Mouse (Mus musculus) brain, embryonic 14.5 days (tissue): Measurements from ENCODE around the gene Syf2.

Experiments
- CTCF ChIP-seq: fragments of 200-500 bp; IDR thresholded peaks from 2 replicates; pipeline ENCODE4 v1.5.1; 2012; ENCODE audit warnings: inconsistent platforms, mild to moderate bottlenecking, moderate library complexity, borderline replicate concordance; ENCODE audit not compliant: insufficient read depth, insufficient read length; ENCODE audit errors: extremely low read depth
- POLR2A ChIP-seq: fragments of 200-500 bp; IDR thresholded peaks from 2 replicates; pipeline ENCODE4 v1.6.1; 2012; ENCODE audit warnings: mild to moderate bottlenecking, inconsistent platforms, borderline replicate concordance; ENCODE audit not compliant: poor library complexity, insufficient read depth, insufficient read length, severe bottlenecking; ENCODE audit errors: extremely low read depth

DNA sequence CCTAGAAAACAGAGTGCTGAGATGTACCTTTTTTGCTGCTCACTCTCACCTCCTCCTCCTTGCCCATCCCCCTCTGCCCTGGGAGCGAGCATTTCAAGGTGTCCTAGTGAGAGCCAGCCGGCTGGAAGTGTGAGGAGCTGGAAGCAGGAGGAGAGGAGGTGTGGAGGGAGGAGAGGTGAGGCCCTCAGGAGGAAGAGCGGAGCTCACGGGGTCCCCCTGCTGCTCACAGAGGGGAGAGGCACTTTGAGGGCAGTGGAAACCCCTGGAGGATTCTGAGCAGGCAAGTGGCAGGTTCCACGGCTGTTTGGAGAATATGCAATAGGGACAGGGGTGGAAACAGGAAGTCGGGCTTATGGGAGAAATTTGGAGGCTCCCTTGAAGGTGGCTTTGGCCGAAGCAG lies 47.4 kb upstream of the Syf2 start:
- TF ChIP-seq CTCF (peak; percentile 64), POLR2A (no peak)
